Mouse (Mus musculus) kidney, postnatal 0 days (tissue): Measurements from ENCODE around the gene Fam124b. TPM values are rescaled to one million over a fixed set of nuclear protein-coding genes. Genes with fewer than 3 reads are reported as not detected.

Source experiments
- ATAC-seq: fragments of 200-750 bp; cut with Nextera tagmentation; replicated peaks from 2 replicates; pipeline ENCODE4 v1.8.0; 2017; ENCODE audit warnings: low read depth, moderate number of reproducible peaks, moderate TSS enrichment, moderate library complexity; ENCODE audit not compliant: low FRiP score
- DNase-seq: peaks from one replicate; pipeline ENCODE4 v3.0.0-alpha.2; 2016; ENCODE audit warnings: low spot score
- H3K27ac ChIP-seq: fragments of 300-500 bp; sonication (generic); 2 replicates; pipeline ENCODE4 v1.5.1; 2014; ENCODE audit warnings: mild to moderate bottlenecking
- H3K27me3 ChIP-seq: fragments of 300-500 bp; sonication (generic); 2 replicates; pipeline ENCODE4 v1.6.1; 2014; ENCODE audit warnings: low read length, mixed read lengths; ENCODE audit not compliant: insufficient read depth
- H3K36me3 ChIP-seq: fragments of 300-500 bp; sonication (generic); 2 replicates; pipeline ENCODE4 v1.6.1; 2014; ENCODE audit warnings: low read length, mixed read lengths; ENCODE audit not compliant: insufficient read depth
- H3K4me1 ChIP-seq: fragments of 300-500 bp; sonication (generic); replicated peaks from 2 replicates; pipeline ENCODE4 v1.6.1; 2014; ENCODE audit warnings: antibody characterized with exemption, low read length, mixed read lengths; ENCODE audit not compliant: insufficient read depth
- H3K4me2 ChIP-seq: fragments of 300-500 bp; sonication (generic); 2 replicates; pipeline ENCODE4 v1.6.1; 2014; ENCODE audit warnings: mild to moderate bottlenecking, low read length, moderate library complexity, mixed read lengths
- H3K4me3 ChIP-seq: fragments of 300-500 bp; sonication (generic); replicated peaks from 2 replicates; pipeline ENCODE4 v1.5.1; 2014; ENCODE audit warnings: low read depth, low read length
- H3K9ac ChIP-seq: fragments of 300-500 bp; sonication (generic); 2 replicates; pipeline ENCODE4 v1.6.1; 2014; ENCODE audit warnings: low read depth, low read length
- H3K9me3 ChIP-seq: fragments of 300-500 bp; sonication (generic); replicated peaks from 2 replicates; pipeline ENCODE4 v1.6.1; 2016; ENCODE audit warnings: low read length, inconsistent platforms, mixed read lengths
- CTCF ChIP-seq: IDR thresholded peaks from 2 replicates; pipeline ENCODE4 v1.5.1; 2016; ENCODE audit warnings: antibody characterized with exemption, low read depth, mild to moderate bottlenecking, moderate library complexity
- WGBS: fragments of 180-500 bp; shearing (Covaris S2); extraction: QIAGEN DNeasy Blood & Tissue Kit; methylation state at CpG from one replicate; pipeline ENCODE4 v1.1.7; 2014; 5-methylcytosine and 5-hydroxymethylcytosine counted together
- polyA plus RNA-seq: library from polyadenylated mRNA; unstranded; fragments of >200 nt; fragmentation: Nextera tagmentation; extraction: Ambion mirVana; gene quantifications from 2 replicates; pipeline ENCODE4 v1.2.1, GENCODE M21; 2015

Gene Fam124b
- 0.54 TPM in 2 replicates for polyA plus RNA-seq

- no peak for TF ChIP-seq CTCF
- WGBS, result 65% methylated on average over 6 of the region's 6 CpGs
Measured at GRCm38 (mm10) chr1:80218268-80218667, at the start of gene Fam124b. Gene Fam124b, minus strand, starts transcription at chr1:80218473.

GRCm38 (mm10) chr1:80260443-80260842 is 42.2 kb upstream of the Fam124b start:
- Histone ChIP-seq H3K9me3 (no peaks in the 10 kb centered on the region), H3K4me2 (no peak overlapping the region), H3K27me3 (no peaks in the 10 kb centered on the region), H3K27ac (no peak overlapping the region), H3K9ac (no peak overlapping the region), H3K4me1 (no peaks in the 10 kb centered on the region), H3K36me3 (no peaks in the 10 kb centered on the region), H3K4me3 (no peak overlapping the region)
- ATAC-seq, result no peak
- WGBS, result 79% methylated on average over 1 of the region's 1 CpGs
- TF ChIP-seq CTCF, result no peak
- DNase-seq, result no peak

More at GRCm38 (mm10) chr1:80218268-80218667, at the start of gene Fam124b:
- no peaks in the 10 kb centered on the region for H3K4me1 ChIP-seq
- peak within 1 kb of the TSS; percentile 57; the same call in 1 of the 2 replicates for H3K27ac ChIP-seq
- H3K36me3 ChIP-seq, result no peaks in the 10 kb centered on the region
- DNase-seq (peak; percentile 58), ATAC-seq (0 out of 2 replicates have a peak, but pooled peaks have one; percentile 33)
- no peak within 1 kb of the TSS for H3K4me2 ChIP-seq
- H3K4me3 ChIP-seq, result no peak within 1 kb of the TSS
- no peak within 1 kb of the TSS for H3K9ac ChIP-seq
- no peaks in the 10 kb centered on the region for H3K9me3 ChIP-seq
- no peaks in the 10 kb centered on the region for H3K27me3 ChIP-seq

GRCm38 (mm10) chr1:80258632-80259031 is 40.4 kb upstream of the Fam124b start:
- Histone ChIP-seq H3K36me3 (no peaks in the 10 kb centered on the region), H3K4me1 (no peaks in the 10 kb centered on the region), H3K9me3 (no peaks in the 10 kb centered on the region), H3K27me3 (no peaks in the 10 kb centered on the region), H3K27ac (no peak overlapping the region), H3K4me3 (no peak overlapping the region), H3K9ac (no peak overlapping the region), H3K4me2 (no peak overlapping the region)
- peak; percentile 35 for DNase-seq
- TF ChIP-seq CTCF, result no peak
- WGBS, result 27% methylated on average over 4 of the region's 4 CpGs
- peak; percentile 79 for ATAC-seq

- Histone ChIP-seq H3K27ac (no peak overlapping the region), H3K36me3 (no peaks in the 10 kb centered on the region), H3K4me3 (no peak overlapping the region), H3K4me1 (no peaks in the 10 kb centered on the region), H3K9me3 (no peaks in the 10 kb centered on the region), H3K9ac (no peak overlapping the region), H3K4me2 (no peak overlapping the region), H3K27me3 (no peaks in the 10 kb centered on the region)
- DNase-seq (no peak), ATAC-seq (no peak)
- no peak for TF ChIP-seq CTCF
Measured at GRCm38 (mm10) chr1:80253309-80253708, 35.0 kb upstream of the Fam124b start.

DNA sequence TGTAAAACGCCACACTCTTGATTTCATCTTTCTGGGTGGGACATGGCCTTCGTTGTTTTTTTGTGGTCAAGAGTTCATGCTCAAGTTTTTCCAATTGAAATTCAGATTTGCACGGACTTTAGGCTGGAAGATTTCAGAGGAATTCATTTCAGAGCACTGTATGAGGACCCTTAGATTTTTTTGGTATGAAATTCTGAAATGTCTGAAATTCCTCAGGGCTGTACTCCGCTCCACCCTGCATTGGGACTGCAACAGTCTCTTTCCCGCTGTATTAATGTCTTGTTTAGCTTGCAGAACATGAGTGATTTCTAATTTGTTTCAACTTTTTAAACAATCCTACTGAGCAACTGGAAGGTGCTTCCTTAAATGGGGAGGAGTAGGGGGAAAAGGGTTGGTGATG is 32.0 kb upstream of the Fam124b start:
- Histone ChIP-seq H3K27ac (no peak overlapping the region), H3K9me3 (no peaks in the 10 kb centered on the region), H3K4me1 (no peaks in the 10 kb centered on the region), H3K4me3 (no peak overlapping the region), H3K27me3 (no peaks in the 10 kb centered on the region), H3K36me3 (no peaks in the 10 kb centered on the region), H3K4me2 (no peak overlapping the region), H3K9ac (no peak overlapping the region)
- TF ChIP-seq CTCF, result no peak
- ATAC-seq (no peak), DNase-seq (no peak)
- 84% methylated on average over 5 of the region's 5 CpGs for WGBS

DNA sequence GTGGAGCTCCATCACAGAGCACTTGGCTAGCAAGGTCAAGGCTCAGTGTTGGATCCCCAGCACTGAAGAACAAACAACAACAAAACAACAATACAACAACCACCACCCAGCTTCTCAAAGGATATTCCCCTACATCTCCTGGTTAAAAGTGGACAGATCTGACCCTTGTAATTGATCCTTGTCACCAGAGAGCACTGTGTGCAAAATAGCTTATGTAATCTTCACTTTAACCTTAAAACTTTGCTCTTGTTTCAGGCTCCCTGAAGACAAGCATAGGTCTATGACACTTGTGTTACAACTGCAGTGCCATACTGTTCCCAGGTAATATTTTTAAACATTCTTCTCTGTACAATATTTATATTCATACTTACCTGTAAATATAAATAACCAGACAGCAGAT is 28.9 kb upstream of the Fam124b start:
- no peak overlapping the region for H3K4me3 ChIP-seq
- no peak for TF ChIP-seq CTCF
- no peaks in the 10 kb centered on the region for H3K4me1 ChIP-seq
- H3K9me3 ChIP-seq, result no peaks in the 10 kb centered on the region
- no peak overlapping the region for H3K4me2 ChIP-seq
- no peak overlapping the region for H3K9ac ChIP-seq
- H3K27ac ChIP-seq, result no peak overlapping the region
- no peaks in the 10 kb centered on the region for H3K27me3 ChIP-seq
- ATAC-seq (no peak), DNase-seq (no peak)
- no peaks in the 10 kb centered on the region for H3K36me3 ChIP-seq

- Histone ChIP-seq H3K27ac (no peak overlapping the region), H3K9me3 (no peaks in the 10 kb centered on the region), H3K4me2 (no peak overlapping the region), H3K4me3 (no peak overlapping the region), H3K27me3 (no peaks in the 10 kb centered on the region), H3K4me1 (no peaks in the 10 kb centered on the region), H3K9ac (no peak overlapping the region), H3K36me3 (no peaks in the 10 kb centered on the region)
- peak; percentile 44; the same call in 1 of the 2 replicates for TF ChIP-seq CTCF
- ATAC-seq (no peak), DNase-seq (no peak)
- 54% methylated on average over 3 of the region's 3 CpGs for WGBS
Measured at GRCm38 (mm10) chr1:80244123-80244522, 25.9 kb upstream of the Fam124b start.
